Comparison of ENCODE assay signal across 14 mouse cellular contexts in genomic region chr5:117519858-117520495, GRCm38 (mm10).
DNase-seq lines count a peak whose midpoint lies in the region; ATAC-seq and TF ChIP-seq lines count a peak whose summit lies in the region.
"Had no signal": no experiment of that assay in that cellular context is flagged by ENCODE, and none has a peak within 500 bp of the region (broad histone marks: within the 10 kb centered on the region; RNA-seq: fewer than 3 reads in every experiment).

No protein-coding gene starts in this region.

- no peaks in the 10 kb centered on the region for H3K4me1 ChIP-seq in intestine, postnatal 0 days (replicated peaks; ENCODE audit: control insufficient read depth, insufficient read depth, low read length)
- no peaks in the 10 kb centered on the region for H3K4me1 ChIP-seq in intestine, embryonic 16.5 days (ENCODE audit: control insufficient read depth, insufficient read depth, low read length)
- no peaks in the 10 kb centered on the region for H3K4me1 ChIP-seq in lung, postnatal 0 days (ENCODE audit: insufficient read depth, low read depth, low read length)
- H3K4me1 ChIP-seq in lung, adult 2 months (ENCODE audit: control insufficient read depth, insufficient read depth, low read length), result no peaks in the 10 kb centered on the region
- peaks cover 8% of the 10 kb centered on the region for H3K4me1 ChIP-seq in olfactory bulb, adult 2 months (ENCODE audit: control insufficient read depth, insufficient read depth, low read length)

- no peak overlapping the region for H3K4me2 ChIP-seq in intestine, postnatal 0 days (replicated peaks; ENCODE audit: low read depth)
- no peak overlapping the region for H3K4me2 ChIP-seq in intestine, embryonic 16.5 days (ENCODE audit: low read depth, low read length)
- no peak overlapping the region for H3K4me2 ChIP-seq in lung, postnatal 0 days (replicated peaks; ENCODE audit: low read depth, low read length)
- H3K4me2 ChIP-seq: midbrain, embryonic 15.5 days had no signal

- POLR2A ChIA-PET in Patski (lab: Charles Lee), result no interaction called here

- peak; percentile 46 for TF ChIP-seq CTCF in intestine, postnatal 0 days (IDR thresholded peaks at IDR 0.05; ENCODE audit: low read depth)
- peak; percentile 38 for TF ChIP-seq CTCF in lung, postnatal 0 days (IDR thresholded peaks at IDR 0.05)
- TF ChIP-seq CTCF in lung, adult 2 months (IDR thresholded peaks at IDR 0.05; ENCODE audit: insufficient read depth, low read length), result no peak
- TF ChIP-seq CTCF in Patski (IDR thresholded peaks at IDR 0.05), result peak; percentile 51
- TF ChIP-seq CTCF in olfactory bulb, adult 2 months (IDR thresholded peaks at IDR 0.05; ENCODE audit: insufficient read depth, low read depth, low read length), result peak; percentile 37; the same call in 1 of the 2 replicates

- no peak for DNase-seq in lung, postnatal 0 days (ENCODE audit: low spot score)
- DNase-seq in lung, adult 2 months, result no peak
- no peak for DNase-seq in Patski (ENCODE audit: low read depth, low spot score)
- DNase-seq in thymus, postnatal 36 days, result no peak
- DNase-seq: cerebellum, adult 18-20 months; kidney, adult 11 months; left cerebral cortex, postnatal 4 days; lung, postnatal 14 days; right cerebral cortex, adult 18-20 months had no signal

- H3K27ac ChIP-seq in intestine, postnatal 0 days (ENCODE audit: low read depth, low read length), result no peak overlapping the region
- no peak overlapping the region for H3K27ac ChIP-seq in intestine, embryonic 16.5 days (ENCODE audit: low read length)
- no peak overlapping the region for H3K27ac ChIP-seq in lung, postnatal 0 days (ENCODE audit: low read length)
- H3K27ac ChIP-seq in olfactory bulb, adult 2 months (ENCODE audit: insufficient read depth, low read depth, low read length), result no peak overlapping the region
- H3K27ac ChIP-seq: midbrain, embryonic 15.5 days had no signal

- H3K36me3 ChIP-seq in intestine, postnatal 0 days (ENCODE audit: control insufficient read depth, insufficient read depth), result no peaks in the 10 kb centered on the region
- no peaks in the 10 kb centered on the region for H3K36me3 ChIP-seq in intestine, embryonic 16.5 days (ENCODE audit: control insufficient read depth, insufficient read depth, low read length)
- H3K36me3 ChIP-seq in lung, postnatal 0 days (ENCODE audit: insufficient read depth, low read length), result no peaks in the 10 kb centered on the region
- H3K36me3 ChIP-seq: midbrain, embryonic 15.5 days had no signal

- no peak overlapping the region for H3K9ac ChIP-seq in intestine, postnatal 0 days (ENCODE audit: low read depth, low read length)
- no peak overlapping the region for H3K9ac ChIP-seq in intestine, embryonic 16.5 days (ENCODE audit: low read depth, low read length)
- no peak overlapping the region for H3K9ac ChIP-seq in lung, postnatal 0 days (replicated peaks; ENCODE audit: low read depth)
- H3K9ac ChIP-seq: midbrain, embryonic 15.5 days had no signal

- in situ Hi-C loops in Patski (cut with MboI; ENCODE audit: low pct_unique_long_range_greater_than_20kb), result no loop called here

- CTCF ChIA-PET in Patski (lab: Charles Lee), result no interaction called here

- no peak for TF ChIP-seq POLR2A in lung, adult 2 months (IDR thresholded peaks at IDR 0.05; ENCODE audit: borderline replicate concordance, extremely low read depth, low read depth, low read length)
- TF ChIP-seq POLR2A in olfactory bulb, adult 2 months (IDR thresholded peaks at IDR 0.05; ENCODE audit: insufficient read depth, low read depth, low read length), result no peak

- no peak for ATAC-seq in intestine, postnatal 0 days
- no peak for ATAC-seq in intestine, embryonic 16.5 days
- no peak for ATAC-seq in lung, postnatal 0 days
- ATAC-seq in Patski, result no peak
- no peak for ATAC-seq in erythroblast, adult 5-6 weeks (replicated peaks; ENCODE audit: low FRiP score, poor library complexity, severe bottlenecking)
- ATAC-seq: midbrain, embryonic 15.5 days had no signal

- WGBS in intestine, postnatal 0 days, result 36% methylated on average over 4 of the region's 4 CpGs
- 33% methylated on average over 4 of the region's 4 CpGs for WGBS in intestine, embryonic 16.5 days
- WGBS in lung, postnatal 0 days, result 29% methylated on average over 4 of the region's 4 CpGs
- 34% methylated on average over 4 of the region's 4 CpGs for WGBS in lung, adult 2 months
- 39% methylated on average over 4 of the region's 4 CpGs for WGBS in olfactory bulb, adult 2 months

- H3K4me3 ChIP-seq in intestine, postnatal 0 days (ENCODE audit: low read depth, low read length), result no peak overlapping the region
- no peak overlapping the region for H3K4me3 ChIP-seq in intestine, embryonic 16.5 days (ENCODE audit: low read length)
- no peak overlapping the region for H3K4me3 ChIP-seq in lung, postnatal 0 days (ENCODE audit: low read depth, low read length)
- no peak overlapping the region for H3K4me3 ChIP-seq in lung, adult 2 months (replicated peaks; ENCODE audit: extremely low read depth, low read depth, low read length)
- H3K4me3 ChIP-seq in olfactory bulb, adult 2 months (ENCODE audit: insufficient read depth, low read depth, low read length), result no peak overlapping the region
- H3K4me3 ChIP-seq: midbrain, embryonic 15.5 days had no signal

- H3K9me3 ChIP-seq in intestine, postnatal 0 days (ENCODE audit: control insufficient read depth), result no peaks in the 10 kb centered on the region
- H3K9me3 ChIP-seq in intestine, embryonic 16.5 days (ENCODE audit: control insufficient read depth, low read length), result no peaks in the 10 kb centered on the region
- no peaks in the 10 kb centered on the region for H3K9me3 ChIP-seq in lung, postnatal 0 days (ENCODE audit: low read length)
- H3K9me3 ChIP-seq: midbrain, embryonic 15.5 days had no signal

- TF ChIP-seq EP300 in lung, postnatal 0 days (IDR thresholded peaks at IDR 0.05), result no peak

- H3K27me3 ChIP-seq in intestine, postnatal 0 days (replicated peaks; ENCODE audit: control insufficient read depth, insufficient read depth, low read length), result no peaks in the 10 kb centered on the region
- H3K27me3 ChIP-seq in intestine, embryonic 16.5 days (replicated peaks; ENCODE audit: control insufficient read depth, insufficient read depth, low read length), result no peaks in the 10 kb centered on the region
- H3K27me3 ChIP-seq in lung, postnatal 0 days (replicated peaks; ENCODE audit: insufficient read depth, low read length), result no peaks in the 10 kb centered on the region
- H3K27me3 ChIP-seq in Patski, result peaks cover 15% of the 10 kb centered on the region
- H3K27me3 ChIP-seq: midbrain, embryonic 15.5 days had no signal
